Mouse (Mus musculus): ENCODE data around the gene Ergic2.
A peak's percentile ranks its signal among the peaks of the same experiment; 100 is the strongest.

DNA sequence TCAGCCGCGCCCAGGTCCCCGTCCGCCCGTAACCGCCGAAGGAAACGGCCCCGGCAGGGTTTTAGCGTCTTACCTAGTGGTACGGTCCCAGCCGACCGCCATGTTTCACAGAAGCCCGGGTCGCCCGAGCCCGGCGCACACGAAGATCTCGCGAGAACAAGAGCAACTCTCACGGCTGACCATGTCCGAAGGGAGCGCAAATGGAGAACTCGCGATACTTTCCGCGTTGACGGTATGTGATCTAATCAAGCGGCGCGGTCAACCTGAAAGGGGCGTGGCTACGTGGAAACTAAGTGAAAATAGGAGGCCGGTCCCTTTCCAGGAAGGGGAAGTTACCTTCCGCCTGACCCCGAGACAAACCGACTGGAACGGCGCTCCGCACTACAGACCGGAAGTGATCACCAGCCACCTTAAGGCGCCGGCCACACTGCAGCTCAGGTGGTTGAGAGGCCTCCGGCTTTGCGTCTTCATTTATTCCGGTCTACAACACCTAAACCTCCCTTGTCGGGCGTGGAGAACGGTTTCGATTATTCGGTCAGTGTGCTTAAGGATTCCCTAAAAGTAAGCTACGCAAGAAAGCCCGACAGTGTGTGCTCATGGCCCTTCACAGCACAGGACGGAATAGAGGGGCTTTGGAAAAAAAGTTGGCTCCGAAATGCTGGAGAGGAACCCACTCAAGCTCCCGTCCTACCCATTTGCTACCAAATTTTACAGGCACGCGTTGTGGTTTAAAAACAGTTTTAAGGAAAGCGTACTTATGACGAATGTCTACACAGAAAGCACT, at the start of gene Ergic2:
- TF ChIP-seq POLR2A (IDR thresholded peaks at IDR 0.05; ENCODE audit: borderline replicate concordance, extremely low read depth, low read depth, low read length) (peak; percentile 75; the same call in 1 of the 2 replicates), CTCF (IDR thresholded peaks at IDR 0.05; ENCODE audit: insufficient read depth, low read length) (no peak)
